Mouse (Mus musculus) small intestine, adult 2 months (tissue): Measurements from ENCODE around the gene 1700056E22Rik.

Experiments
- CTCF ChIP-seq: fragments of 200-500 bp; IDR thresholded peaks from 2 replicates; pipeline ENCODE4 v1.5.1; 2012; ENCODE audit warnings: low read depth, mild to moderate bottlenecking, control low read depth, inconsistent platforms, low read length, moderate library complexity, mixed read lengths; ENCODE audit not compliant: insufficient replicate concordance, insufficient read length; ENCODE audit errors: extremely low read depth
- POLR2A ChIP-seq: fragments of 200-500 bp; IDR thresholded peaks from 2 replicates; pipeline ENCODE4 v1.6.1; 2012; ENCODE audit warnings: low read depth, mild to moderate bottlenecking, control low read depth, inconsistent platforms, low read length, moderate library complexity

GRCm38 (mm10) chr1:184059814-184060213 is 25.7 kb upstream of the 1700056E22Rik start:
- TF ChIP-seq CTCF (no peak), POLR2A (no peak)
